Mouse (Mus musculus) cerebellum, postnatal 4 days (tissue): Measurements from ENCODE around the gene Zfp131.
"Not testable (repeated sequence)": the region's sequence is repeated elsewhere in the genome, so short reads cannot be mapped to it uniquely, and the experiment has no call there.

Experiments
- DNase-seq, 2 experiments: peaks; one replicate each; pipeline ENCODE4 v3.0.0; 2022; ENCODE audit warnings: low spot score in 2 of 2, mixed read lengths in 1 of 2

The Zfp131 gene

DNA sequence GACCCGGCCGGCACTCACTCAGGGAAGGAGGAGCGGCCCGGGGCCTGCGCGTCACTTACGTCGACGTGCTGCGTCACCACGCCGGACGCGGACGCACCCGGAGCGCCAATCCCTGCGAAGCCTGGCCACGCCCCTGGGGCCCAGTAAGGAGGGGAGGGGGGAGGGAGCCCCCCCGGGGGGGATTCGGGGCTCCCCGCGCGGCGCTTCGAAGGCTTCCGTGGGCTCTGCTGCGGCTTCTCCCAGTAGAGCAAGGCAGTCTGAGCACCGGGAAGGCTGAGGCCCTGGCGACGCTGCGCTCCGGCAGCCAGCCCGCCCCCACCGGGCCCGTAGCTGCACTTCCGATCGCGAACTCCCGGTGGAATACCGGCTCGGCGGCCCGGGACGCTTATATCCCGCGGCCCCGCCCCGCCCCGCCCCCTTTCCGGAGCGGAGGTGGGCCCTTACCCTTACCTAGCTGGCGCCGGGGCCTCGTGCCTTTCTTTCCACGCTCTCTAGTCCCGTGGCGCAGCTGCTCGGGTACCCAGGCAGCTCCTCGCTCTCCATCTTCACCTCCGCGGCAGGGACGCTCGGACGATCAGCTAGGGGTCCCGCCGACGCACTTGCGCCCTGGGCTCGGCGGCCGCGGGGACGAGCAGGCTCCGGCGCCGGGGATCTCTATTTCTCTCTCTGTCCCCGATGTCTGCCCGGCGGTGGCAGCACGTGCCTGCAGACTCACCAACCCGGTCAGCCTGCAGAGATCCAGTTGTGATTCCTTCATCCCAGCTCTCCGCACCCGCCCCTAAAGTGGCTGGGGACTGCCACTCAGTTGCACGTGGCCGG lies at the start of gene Zfp131:
Zfp131 (minus strand) TSS at position 129 of the 819 bp plus-strand sequence.
- DNase-seq = peak; percentile 79 to 92

GRCm38 (mm10) chr13:119839982-119840381 lies 49.3 kb upstream of the Zfp131 start:
- DNase-seq = not testable (repeated sequence)

GRCm38 (mm10) chr13:119837719-119838337 lies 47.1 kb upstream of the Zfp131 start:
- DNase-seq = peak in 1 of 2 experiments; percentile 61

GRCm38 (mm10) chr13:119836324-119836811 lies 45.7 kb upstream of the Zfp131 start:
- peak in 1 of 2 experiments; percentile 10 for DNase-seq

DNA sequence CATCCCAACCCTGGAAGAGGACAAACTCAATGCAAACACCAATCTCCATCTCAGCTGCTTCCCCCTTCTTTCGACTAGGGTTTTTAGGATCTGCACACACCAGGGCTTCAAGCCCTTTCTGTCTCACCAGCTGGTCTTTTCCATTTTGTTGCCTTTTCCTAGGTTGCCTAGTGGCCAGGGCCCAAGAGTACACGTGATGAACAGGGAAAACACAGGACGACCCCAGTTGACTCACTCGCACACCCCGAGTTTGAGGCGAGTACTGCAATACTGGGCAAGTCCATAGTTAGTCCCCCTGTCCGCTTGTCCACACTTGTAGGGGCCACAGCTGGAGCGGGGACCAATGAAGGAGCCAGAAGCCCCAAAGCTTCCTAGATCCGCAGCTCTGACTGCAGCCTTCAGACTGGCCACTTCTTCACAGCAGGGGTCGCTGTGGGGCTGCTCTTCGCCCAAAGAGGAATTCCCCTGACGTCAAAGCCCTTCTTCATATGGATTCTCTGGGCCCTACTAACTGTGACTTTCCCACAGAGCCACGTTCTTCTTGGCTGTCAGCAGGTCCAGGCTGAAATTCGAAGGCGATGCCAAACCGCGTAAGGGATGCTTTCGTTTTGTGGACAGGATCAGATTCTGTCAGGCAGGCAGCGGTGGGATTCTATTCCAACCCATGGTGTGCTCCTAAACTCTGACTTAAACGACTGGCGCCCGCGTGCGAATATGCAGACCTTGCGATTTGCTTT lies 44.8 kb upstream of the Zfp131 start, which contains the start of gene D13Ertd608e:
D13Ertd608e (plus strand) TSS at position 687 of the 737 bp plus-strand sequence.
- DNase-seq = peak in 1 of 2 experiments; percentile 30

GRCm38 (mm10) chr13:119830116-119830515 lies 39.4 kb upstream of the Zfp131 start, which contains the start of gene AF067063:
AF067063 (minus strand) TSS chr13:119830216.
- DNase-seq = not testable (repeated sequence)

GRCm38 (mm10) chr13:119817579-119818206 lies 27.0 kb upstream of the Zfp131 start:
- no peak for DNase-seq

GRCm38 (mm10) chr13:119816798-119817197 lies 26.1 kb upstream of the Zfp131 start:
- no peak for DNase-seq

- DNase-seq = no peak
Observed at GRCm38 (mm10) chr13:119810031-119810430, 19.3 kb upstream of the Zfp131 start.

- DNase-seq = no peak
Observed at GRCm38 (mm10) chr13:119808937-119809336, 18.2 kb upstream of the Zfp131 start.

DNA sequence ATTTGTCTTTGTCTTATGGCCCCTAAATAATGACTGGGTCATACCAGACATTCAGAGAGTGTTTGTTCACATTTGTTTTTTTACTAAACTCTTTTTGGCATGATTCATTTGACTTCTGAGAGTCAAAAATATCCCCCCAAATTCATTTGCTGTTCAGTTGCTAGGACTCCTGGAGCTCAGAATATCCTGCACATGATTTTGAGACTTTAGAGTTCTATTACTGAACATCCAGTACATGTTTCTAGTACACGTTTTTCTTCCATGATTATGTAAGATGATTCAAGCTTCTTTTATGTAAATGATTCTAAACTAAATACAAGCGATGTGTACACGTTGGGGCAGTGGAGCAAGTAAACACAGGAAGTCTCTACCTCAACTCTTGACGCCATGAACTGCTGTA lies 7.0 kb upstream of the Zfp131 start:
- DNase-seq = no peak

DNA sequence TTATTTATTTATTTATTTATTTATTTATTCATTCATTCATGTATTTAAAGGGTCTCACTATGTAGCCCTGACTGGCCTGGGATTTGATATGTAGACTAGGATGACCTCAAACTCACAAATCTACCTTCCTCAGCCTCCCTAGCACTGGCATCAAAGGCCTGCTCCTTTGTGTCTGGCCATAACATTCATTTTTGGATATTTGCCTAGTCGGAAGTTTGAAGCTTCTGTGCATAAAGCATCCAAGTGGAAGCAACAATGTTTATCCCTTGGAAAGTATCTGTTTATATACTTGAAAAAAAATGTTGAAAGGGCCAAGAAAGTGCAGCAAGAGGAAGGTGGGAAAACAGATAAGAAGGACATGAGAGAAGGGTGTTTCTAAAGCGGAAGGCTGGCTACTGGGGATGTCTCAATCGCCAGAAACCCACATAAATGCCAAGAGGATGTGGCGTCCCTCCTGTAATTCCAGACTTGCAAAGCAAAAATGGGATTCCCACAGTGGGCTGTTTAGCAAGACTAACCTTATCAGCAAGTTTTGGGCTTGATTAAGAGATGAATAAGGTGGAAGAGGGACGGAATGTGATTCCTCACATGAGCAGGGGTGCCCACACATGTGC lies 2.2 kb upstream of the Zfp131 start:
- no peak for DNase-seq

DNA sequence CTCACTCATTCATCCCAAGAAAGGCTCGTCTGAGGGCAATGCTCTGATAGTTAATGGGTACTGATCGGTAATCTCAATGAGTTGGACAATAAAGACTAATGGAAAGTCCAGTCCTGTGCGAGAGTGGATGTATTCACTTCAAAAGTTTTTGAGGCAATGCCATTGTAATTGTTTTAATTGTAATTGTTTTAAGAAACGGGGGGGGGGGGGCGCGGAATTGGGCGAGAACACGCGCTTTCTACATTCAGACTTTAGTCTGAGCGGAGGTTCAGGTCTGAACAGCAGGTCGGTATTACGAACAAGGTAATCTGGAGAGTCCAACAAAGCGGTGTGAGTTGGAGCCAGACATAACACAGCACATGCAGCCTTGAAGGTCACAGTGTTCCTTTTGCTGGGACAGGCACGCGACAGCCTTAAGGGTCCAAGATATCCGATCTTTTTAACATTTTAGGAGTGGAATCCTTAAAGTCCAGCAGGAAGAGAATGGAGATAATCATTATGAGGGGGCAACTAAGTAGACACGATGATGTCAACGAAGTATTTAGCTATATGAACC lies 969 bp upstream of the Zfp131 start:
- no peak for DNase-seq

DNA sequence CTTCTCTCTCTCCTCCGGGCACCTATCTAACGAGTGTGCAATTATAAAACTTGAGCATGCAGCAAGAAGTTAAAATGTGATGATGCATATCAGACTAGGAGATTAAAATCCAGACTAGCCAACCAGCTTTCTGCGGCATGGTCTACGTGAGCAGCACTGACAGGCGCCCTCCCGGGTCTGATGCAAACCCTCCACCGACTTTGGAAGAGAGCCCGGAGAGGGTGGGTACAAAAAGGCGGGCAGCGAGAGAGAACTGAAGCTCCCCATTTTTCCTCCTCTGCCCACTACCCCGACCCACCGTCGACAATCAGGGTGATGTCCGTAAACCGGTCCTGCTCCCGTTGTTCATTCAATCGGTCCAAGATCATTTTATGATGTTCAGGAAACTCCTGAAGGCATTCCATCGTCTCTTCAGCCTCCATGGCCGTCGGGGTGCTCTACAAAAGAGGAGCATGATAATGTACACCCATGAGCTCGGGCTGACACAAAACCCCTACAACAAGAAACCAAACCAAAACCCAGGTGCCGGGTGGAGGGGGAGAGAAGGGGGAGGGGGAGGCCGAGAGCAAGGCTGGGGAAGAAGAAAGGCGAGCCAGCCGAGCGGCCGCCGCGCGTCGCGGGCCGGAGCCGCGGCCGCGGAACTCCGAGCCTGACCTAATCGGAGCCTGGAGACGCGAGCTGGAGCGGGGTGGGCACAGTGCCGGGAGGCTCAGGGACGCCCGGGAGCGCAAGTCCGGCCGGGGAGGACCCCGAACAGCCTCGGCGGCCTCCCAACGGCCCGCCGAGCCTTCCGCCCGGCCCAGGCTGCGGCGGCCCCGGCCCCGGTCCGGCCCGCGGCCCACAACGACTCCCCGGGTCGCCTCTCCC lies 605 bp downstream of the Zfp131 start:
- DNase-seq = peak; percentile 27 to 69

GRCm38 (mm10) chr13:119783581-119783980 lies 7.1 kb downstream of the Zfp131 start:
- no peak for DNase-seq

DNA sequence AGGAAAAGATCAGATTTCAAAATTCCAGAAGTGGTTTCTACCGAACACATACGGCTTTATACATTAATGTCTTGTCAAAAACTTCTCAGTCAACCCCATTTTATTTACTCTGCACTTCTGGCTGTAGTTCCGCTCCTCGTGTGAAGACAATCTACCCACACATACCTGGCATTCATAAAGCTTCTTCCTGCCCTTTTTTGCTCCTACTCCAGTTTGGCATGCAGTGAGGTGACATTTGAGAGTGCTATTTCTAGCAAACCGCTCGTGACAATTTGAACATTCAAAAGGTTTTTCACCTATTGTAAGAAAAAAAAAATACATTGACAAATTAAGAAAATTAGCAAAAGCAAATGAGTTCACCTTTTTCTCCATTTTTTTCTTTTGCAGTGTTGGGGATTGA lies 22.1 kb downstream of the Zfp131 start:
- no peak for DNase-seq

- DNase-seq = no peak
Observed at GRCm38 (mm10) chr13:119766480-119766879, 24.2 kb downstream of the Zfp131 start.

DNA sequence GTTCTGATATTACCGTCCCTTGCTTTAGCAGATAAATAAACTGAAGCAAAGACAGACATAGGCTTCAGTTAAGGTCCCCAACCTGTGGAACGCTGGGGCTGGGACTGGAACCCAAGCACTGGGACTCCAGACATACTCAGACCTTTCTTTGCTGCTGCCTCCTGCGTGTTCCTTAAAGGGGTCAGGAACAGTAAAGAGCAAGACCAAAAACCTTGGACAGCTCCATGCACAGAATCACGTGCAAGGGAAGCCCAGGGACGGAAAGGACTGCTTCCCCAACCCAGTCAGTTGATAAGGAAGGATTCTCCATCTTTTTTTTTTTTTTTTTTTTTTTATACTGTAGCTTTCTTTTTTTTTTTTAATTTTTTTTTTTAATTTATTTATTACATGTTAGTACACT lies 33.9 kb downstream of the Zfp131 start:
- DNase-seq = no peak

DNA sequence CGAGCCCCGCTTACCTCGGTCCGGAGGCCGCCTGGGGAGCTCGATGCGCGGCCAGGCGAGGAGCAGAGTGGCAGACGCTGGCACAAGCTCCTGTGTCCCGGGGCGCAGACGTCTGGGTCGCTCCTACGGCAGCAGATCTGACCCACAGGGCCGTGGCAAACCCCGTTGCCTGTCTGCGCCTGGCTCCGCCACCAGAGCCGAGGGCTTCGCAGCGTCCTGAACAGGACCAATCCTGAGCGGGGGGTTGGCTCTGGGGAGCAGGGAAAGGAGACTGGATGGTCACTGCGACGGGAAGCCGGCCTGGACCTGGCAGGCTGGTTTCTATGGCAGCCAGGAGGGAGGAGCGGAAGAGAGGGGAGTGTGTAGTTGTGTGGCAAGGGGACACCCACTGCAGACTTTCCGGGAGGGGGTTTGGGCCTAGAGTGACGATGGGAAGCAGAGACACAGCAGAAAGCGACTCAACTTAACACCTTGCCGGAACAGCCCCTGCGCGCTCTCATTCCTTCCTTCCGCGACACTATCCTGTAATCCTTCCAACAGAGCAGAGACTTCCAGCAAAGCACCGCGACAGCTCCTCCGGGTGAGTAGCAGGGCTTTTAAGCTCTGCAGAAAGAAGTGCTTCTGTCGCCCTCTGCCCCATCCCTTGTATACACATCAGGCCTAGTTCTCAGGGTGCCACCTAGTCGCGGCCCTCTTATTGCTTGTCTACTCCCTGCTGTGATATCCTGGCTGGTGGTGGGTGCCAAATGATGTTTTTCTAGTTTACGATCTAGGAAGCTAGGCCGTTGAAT lies 34.8 kb downstream of the Zfp131 start, which contains the start of gene Nim1k:
Nim1k (minus strand) TSS at position 202 of the 791 bp plus-strand sequence.
- DNase-seq = peak; percentile 64 to 76
